In genomic region chr4:132253622-132254021, GRCm38 (mm10) we compare ENCODE assay signal across 16 mouse cellular contexts. TPM values are rescaled to one million over a fixed set of nuclear protein-coding genes. Genes with fewer than 3 reads are reported as not detected.
DNase-seq lines count a peak whose midpoint lies in the region; ATAC-seq lines count a peak whose summit lies in the region.
"Had no signal": no experiment of that assay in that cellular context is flagged by ENCODE, and none has a peak within 500 bp of the region (broad histone marks: within the 10 kb centered on the region; RNA-seq: fewer than 3 reads in every experiment).

No protein-coding gene starts in this region.

- no peak overlapping the region for H3K4me2 ChIP-seq in heart, embryonic 13.5 days
- H3K4me2 ChIP-seq in kidney, embryonic 15.5 days = no peak overlapping the region
- no peak overlapping the region for H3K4me2 ChIP-seq in liver, embryonic 13.5 days
- H3K4me2 ChIP-seq: embryonic facial prominence, embryonic 15.5 days; limb, embryonic 13.5 days; neural tube, embryonic 12.5 days had no signal

- H3K4me3 ChIP-seq in heart, embryonic 13.5 days = no peak overlapping the region
- H3K4me3 ChIP-seq in kidney, embryonic 15.5 days (replicated peaks) = no peak overlapping the region
- no peak overlapping the region for H3K4me3 ChIP-seq in liver, embryonic 13.5 days (replicated peaks)
- H3K4me3 ChIP-seq: embryonic facial prominence, embryonic 15.5 days; layer of hippocampus, adult 2 months; limb, embryonic 13.5 days; neural tube, embryonic 12.5 days had no signal

- H3K27me3 ChIP-seq in heart, embryonic 13.5 days (replicated peaks) = no peaks in the 10 kb centered on the region
- no peaks in the 10 kb centered on the region for H3K27me3 ChIP-seq in kidney, embryonic 15.5 days
- H3K27me3 ChIP-seq in liver, embryonic 13.5 days = no peaks in the 10 kb centered on the region
- H3K27me3 ChIP-seq: embryonic facial prominence, embryonic 15.5 days; limb, embryonic 13.5 days; neural tube, embryonic 12.5 days had no signal

- DNase-seq in heart, postnatal 25 days (ENCODE audit: low spot score) = no peak
- no peak for DNase-seq in kidney, postnatal 10 days
- DNase-seq in brain, adult 2 months (ENCODE audit: low read depth, low spot score) = peak; percentile 38
- DNase-seq in liver, embryonic 13.5 days = no peak
- DNase-seq in ovary, postnatal 10 days (ENCODE audit: low spot score) = no peak
- DNase-seq: adrenal gland, postnatal 14 days; heart, postnatal 36 days; kidney, adult 2 months had no signal

- 41% methylated on average over 2 of the region's 2 CpGs for whole genome bisulfite sequencing in heart, embryonic 13.5 days
- 75% methylated on average over 2 of the region's 2 CpGs for WGBS in kidney, embryonic 15.5 days
- WGBS in liver, embryonic 13.5 days (ENCODE audit: insufficient replicate concordance) = 27% methylated on average over 2 of the region's 2 CpGs

- peak overlapping the region; percentile 44; the same call in 1 of the 2 replicates for H3K9ac ChIP-seq in heart, embryonic 13.5 days
- H3K9ac ChIP-seq in kidney, embryonic 15.5 days = no peak overlapping the region
- 0 out of 2 replicates have a peak overlapping the region, but pooled peaks have one; percentile 26 for H3K9ac ChIP-seq in liver, embryonic 13.5 days
- H3K9ac ChIP-seq: embryonic facial prominence, embryonic 15.5 days; limb, embryonic 13.5 days; neural tube, embryonic 12.5 days had no signal

- no peaks in the 10 kb centered on the region for H3K9me3 ChIP-seq in heart, embryonic 13.5 days
- no peaks in the 10 kb centered on the region for H3K9me3 ChIP-seq in kidney, embryonic 15.5 days (replicated peaks)
- H3K9me3 ChIP-seq in liver, embryonic 13.5 days (replicated peaks) = no peaks in the 10 kb centered on the region
- H3K9me3 ChIP-seq: embryonic facial prominence, embryonic 15.5 days; limb, embryonic 13.5 days; neural tube, embryonic 12.5 days had no signal

- ATAC-seq in heart, embryonic 13.5 days (ENCODE audit: extremely low read depth, insufficient number of reproducible peaks, low FRiP score, low TSS enrichment) = no peak
- no peak for ATAC-seq in kidney, embryonic 15.5 days (replicated peaks; ENCODE audit: low FRiP score)
- peak; percentile 48; the same call in 1 of the 2 replicates for ATAC-seq in liver, embryonic 13.5 days (ENCODE audit: low read depth)
- ATAC-seq: forebrain, embryonic 14.5 days; lung, postnatal 0 days had no signal

- intact Hi-C loops in heart, postnatal 25 days (cut with DNase I) = no loop called here

- H3K27ac ChIP-seq in heart, embryonic 13.5 days (replicated peaks) = peak overlapping the region; percentile 59
- 0 out of 2 replicates have a peak overlapping the region, but pooled peaks have one; percentile 10 for H3K27ac ChIP-seq in kidney, embryonic 15.5 days
- H3K27ac ChIP-seq in liver, embryonic 13.5 days = peak overlapping the region; percentile 31
- H3K27ac ChIP-seq: embryonic facial prominence, embryonic 15.5 days; layer of hippocampus, adult 2 months; limb, embryonic 13.5 days; neural tube, embryonic 12.5 days had no signal

- H3K4me1 ChIP-seq in heart, embryonic 13.5 days = peaks cover 29% of the 10 kb centered on the region
- H3K4me1 ChIP-seq in kidney, embryonic 15.5 days = no peaks in the 10 kb centered on the region
- H3K4me1 ChIP-seq in liver, embryonic 13.5 days (replicated peaks) = peaks cover 50% of the 10 kb centered on the region
- H3K4me1 ChIP-seq: limb, embryonic 13.5 days; neural tube, embryonic 12.5 days had no signal

- peaks cover 35% of the 10 kb centered on the region for H3K36me3 ChIP-seq in heart, embryonic 13.5 days
- peaks cover 32% of the 10 kb centered on the region for H3K36me3 ChIP-seq in kidney, embryonic 15.5 days
- H3K36me3 ChIP-seq in liver, embryonic 13.5 days = peaks cover 42% of the 10 kb centered on the region

RNA-seq across cellular contexts. Expression of gene Gmeb1, which starts 7.8 kb away (rescaled TPM):
- 27.5 and 28.8 TPM in 2 replicates for polyA plus RNA-seq in heart, embryonic 13.5 days (2015; fragmentation: Nextera tagmentation; extraction: Ambion mirVana)
- 10 to 100 TPM; 10.5 to 11.5 TPM for total RNA-seq in heart, postnatal 25 days (2021)
- polyA plus RNA-seq in kidney, embryonic 15.5 days (2015; fragmentation: Nextera tagmentation; extraction: Ambion mirVana) = 40.0 and 40.1 TPM in 2 replicates
- 16.9 and 17.3 TPM in 2 replicates for polyA plus RNA-seq in liver, embryonic 13.5 days (2015; fragmentation: Nextera tagmentation; extraction: Ambion mirVana)

RNA-seq across cellular contexts. Expression of gene Taf12, which starts 20.6 kb away (rescaled TPM):
- 26.6 and 33.6 TPM in 2 replicates for polyA plus RNA-seq in heart, embryonic 13.5 days (2015; fragmentation: Nextera tagmentation; extraction: Ambion mirVana)
- total RNA-seq in heart, postnatal 25 days (2021) = 10 to 100 TPM; 30.2 TPM
- 47.7 and 48.3 TPM in 2 replicates for polyA plus RNA-seq in kidney, embryonic 15.5 days (2015; fragmentation: Nextera tagmentation; extraction: Ambion mirVana)
- polyA plus RNA-seq in liver, embryonic 13.5 days (2015; fragmentation: Nextera tagmentation; extraction: Ambion mirVana) = 53.3 and 62.2 TPM in 2 replicates

RNA-seq across cellular contexts. Expression of gene Ythdf2, which starts 41.5 kb away (rescaled TPM):
- 58.8 and 60.8 TPM in 2 replicates for polyA plus RNA-seq in heart, embryonic 13.5 days (2015; fragmentation: Nextera tagmentation; extraction: Ambion mirVana)
- total RNA-seq in heart, postnatal 25 days (2021) = 10 to 100 TPM; 26.1 to 27.9 TPM
- polyA plus RNA-seq in kidney, embryonic 15.5 days (2015; fragmentation: Nextera tagmentation; extraction: Ambion mirVana) = 107 and 113 TPM in 2 replicates
- polyA plus RNA-seq in liver, embryonic 13.5 days (2015; fragmentation: Nextera tagmentation; extraction: Ambion mirVana) = 40.3 and 48.5 TPM in 2 replicates

RNA-seq across cellular contexts. Expression of gene Rab42, which starts 49.6 kb away (rescaled TPM):
- polyA plus RNA-seq in heart, embryonic 13.5 days (2015; fragmentation: Nextera tagmentation; extraction: Ambion mirVana) = 1.1 and 1.8 TPM in 2 replicates
- 1 to 10 TPM in 1 of 2 experiments, under 1 TPM in 1; 0.57 to 1.1 TPM for total RNA-seq in heart, postnatal 25 days (2021)
- polyA plus RNA-seq in kidney, embryonic 15.5 days (2015; fragmentation: Nextera tagmentation; extraction: Ambion mirVana) = 3.3 and 3.5 TPM in 2 replicates
- 0.44 and 1.2 TPM in 2 replicates for polyA plus RNA-seq in liver, embryonic 13.5 days (2015; fragmentation: Nextera tagmentation; extraction: Ambion mirVana)
